Mouse (Mus musculus) adrenal gland, adult 18-20 months (tissue): ENCODE measurements around the gene Tspyl2. TPM values are rescaled to one million over a fixed set of nuclear protein-coding genes. Genes with fewer than 3 reads are reported as not detected.
"Not testable (repeated sequence)": the region's sequence is repeated elsewhere in the genome, so short reads cannot be mapped to it uniquely, and the experiment has no call there.

Experiments
- DNase-seq, 2 experiments: peaks; one replicate each; pipeline ENCODE4 v3.0.0; 2021 to 2022; ENCODE audit warnings: low spot score in 2 of 2
- long read RNA-seq, 2 experiments: library from polyadenylated mRNA; stranded (forward); transcript quantifications; one replicate each; pipeline ENCODE4 v2.0.0; 2021
- total RNA-seq, 2 experiments: library from RNA; stranded (reverse); gene quantifications; 1 replicate in 1 of 2; 2 replicates in 1 of 2; pipeline ENCODE4 v1.2.3; 2021

Gene Tspyl2
- 10 to 100 TPM; 47.9 to 52.8 TPM for total RNA-seq
- long read RNA-seq, experiment 1, transcript Tspyl2-201 (7 exons, 2,696 nt), result major isoform, 15 of 33 reads
- long read RNA-seq, experiment 1, partial matches to known transcripts, result 3 of 33 reads
- long read RNA-seq, experiment 1, other reads (novel, unspliced or antisense), result 13 of 33 reads
- long read RNA-seq, experiment 2, transcript Tspyl2-201 (7 exons, 2,696 nt), result major isoform, 23 of 37 reads
- long read RNA-seq, experiment 2, partial matches to known transcripts, result 3 of 37 reads
- long read RNA-seq, experiment 2, other reads (novel, unspliced or antisense), result 11 of 37 reads

- DNase-seq, result peak; percentile 81 to 84
Observed at GRCm38 (mm10) chrX:152342358-152342901, at the start of gene Tspyl2. Gene Tspyl2, minus strand, starts transcription at chrX:152342425.

- DNase-seq, result peak; percentile 7 to 20
Observed at GRCm38 (mm10) chrX:152368397-152369273, 26.4 kb upstream of the Tspyl2 start, which contains the start of gene Gpr173. Gene Gpr173, minus strand, starts transcription at chrX:152368704.

- no peak for DNase-seq
Observed at GRCm38 (mm10) chrX:152368054-152368396, 25.8 kb upstream of the Tspyl2 start.

GRCm38 (mm10) chrX:152366418-152366817, 24.2 kb upstream of the Tspyl2 start:
- no peak for DNase-seq

- no peak for DNase-seq
Observed at GRCm38 (mm10) chrX:152352553-152353153, 10.4 kb upstream of the Tspyl2 start.

GRCm38 (mm10) chrX:152347041-152347440, 4.8 kb upstream of the Tspyl2 start:
- no peak for DNase-seq

- DNase-seq, result no peak
Observed at GRCm38 (mm10) chrX:152346587-152346986, 4.4 kb upstream of the Tspyl2 start.

GRCm38 (mm10) chrX:152342903-152343302, 678 bp upstream of the Tspyl2 start:
- DNase-seq, result no peak

- no peak for DNase-seq
Observed at GRCm38 (mm10) chrX:152341496-152341895, 729 bp downstream of the Tspyl2 start.

- DNase-seq, result peak; percentile 72 to 77
Observed at GRCm38 (mm10) chrX:152336546-152337332, 5.5 kb downstream of the Tspyl2 start.

GRCm38 (mm10) chrX:152336123-152336522, 6.1 kb downstream of the Tspyl2 start:
- not testable (repeated sequence) for DNase-seq

GRCm38 (mm10) chrX:152329400-152329799, 12.8 kb downstream of the Tspyl2 start:
- not testable (repeated sequence) for DNase-seq

GRCm38 (mm10) chrX:152327689-152328052, 14.6 kb downstream of the Tspyl2 start:
- no peak for DNase-seq

GRCm38 (mm10) chrX:152326996-152327688, 15.1 kb downstream of the Tspyl2 start, which contains the start of gene Kantr:
Gene Kantr, minus strand, starts transcription at chrX:152327495.
- DNase-seq, result peak; percentile 46 to 56

GRCm38 (mm10) chrX:152323584-152323983, 18.6 kb downstream of the Tspyl2 start:
- no peak for DNase-seq

GRCm38 (mm10) chrX:152322776-152323175, 19.4 kb downstream of the Tspyl2 start:
- no peak for DNase-seq

GRCm38 (mm10) chrX:152320535-152320934, 21.7 kb downstream of the Tspyl2 start:
- no peak for DNase-seq

GRCm38 (mm10) chrX:152307942-152308341, 34.3 kb downstream of the Tspyl2 start:
- peak; percentile 27 to 39 for DNase-seq

GRCm38 (mm10) chrX:152307371-152307770, 34.9 kb downstream of the Tspyl2 start:
- no peak for DNase-seq

- DNase-seq, result no peak
Observed at GRCm38 (mm10) chrX:152306224-152306623, 36.0 kb downstream of the Tspyl2 start.
